9 mouse cellular contexts compared by ENCODE assay signal in genomic region chr10:76201978-76202377, GRCm38 (mm10). TPM values are rescaled to one million over a fixed set of nuclear protein-coding genes. Genes with fewer than 3 reads are reported as not detected.
DNase-seq lines count a peak whose midpoint lies in the region; ATAC-seq and TF ChIP-seq lines count a peak whose summit lies in the region.
"Had no signal": no experiment of that assay in that cellular context is flagged by ENCODE, and none has a peak within 500 bp of the region (broad histone marks: within the 10 kb centered on the region; RNA-seq: fewer than 3 reads in every experiment).

No protein-coding gene starts in this region.

- peak; percentile 53 for DNase-seq in heart, adult 11 months
- DNase-seq in MEL (ENCODE audit: low read depth, low spot score) = peak; percentile 82
- DNase-seq in cerebellum, adult 18-20 months = peak; percentile 68 to 81
- DNase-seq in gastrocnemius, postnatal 4 days (ENCODE audit: low spot score in 2 of 2) = peak; percentile 61 to 75
- DNase-seq in layer of hippocampus, postnatal 25 days (ENCODE audit: extremely low spot score in 1 of 2, low spot score in 1 of 2) = peak; percentile 69 to 95
- DNase-seq in mesoderm, embryonic 11.5 days (ENCODE audit: low read depth, low spot score) = peak; percentile 79
- DNase-seq in telencephalon, adult 2 months (ENCODE audit: low read depth, low spot score) = peak; percentile 60

- 13% methylated on average over 7 of the region's 7 CpGs for WGBS in heart, embryonic 11.5 days (ENCODE audit: insufficient replicate concordance)

- H3K36me3 ChIP-seq in heart, embryonic 11.5 days (ENCODE audit: control insufficient read depth, insufficient read depth, low read length) = no peaks in the 10 kb centered on the region
- H3K36me3 ChIP-seq in MEL (ENCODE audit: control insufficient read depth in 1 of 2, insufficient read depth in 2 of 2, low read length in 2 of 2) = no peaks in the 10 kb centered on the region

- H3K9ac ChIP-seq in heart, embryonic 11.5 days (ENCODE audit: low read depth, low read length) = no peak overlapping the region
- H3K9ac ChIP-seq in MEL (ENCODE audit: control insufficient read depth, low read depth, low read length, poor library complexity, severe bottlenecking) = no peak overlapping the region

- no peak overlapping the region for H3K4me2 ChIP-seq in heart, embryonic 11.5 days

- peaks cover 5% of the 10 kb centered on the region; the same call in 1 of the 2 replicates for H3K27me3 ChIP-seq in heart, embryonic 11.5 days (ENCODE audit: control insufficient read depth, insufficient read depth, low read length)
- H3K27me3 ChIP-seq in MEL (ENCODE audit: control insufficient read depth in 1 of 2, insufficient read depth in 2 of 2, low read length in 2 of 2) = peaks cover 0 to 2% of the 10 kb centered on the region in 2 experiments; a peak in 1 of 4 replicates

- no peaks in the 10 kb centered on the region for H3K79me2 ChIP-seq in MEL (ENCODE audit: control insufficient read depth, insufficient read depth, low read length, poor library complexity)

- H3K27ac ChIP-seq in heart, embryonic 11.5 days (ENCODE audit: low read depth, low read length) = no peak overlapping the region
- no peak overlapping the region for H3K27ac ChIP-seq in MEL (ENCODE audit: control insufficient read depth, low read depth, low read length)

- TF ChIP-seq CTCF in MEL (IDR thresholded peaks at IDR 0.05 in 2 of 3, conservative IDR thresholded peaks at IDR 0.05 in 1 of 3; ENCODE audit: control insufficient read depth in 1 of 3, insufficient read depth in 1 of 3, low read depth in 2 of 3, low read length in 3 of 3, poor library complexity in 1 of 3, severe bottlenecking in 1 of 3) = peak; percentile 71 to 82 (median 73)

- ATAC-seq in heart, embryonic 11.5 days (replicated peaks; ENCODE audit: insufficient number of reproducible peaks, low FRiP score, low TSS enrichment) = no peak

- no peaks in the 10 kb centered on the region for H3K9me3 ChIP-seq in heart, embryonic 11.5 days (replicated peaks; ENCODE audit: control insufficient read depth, low read length)
- H3K9me3 ChIP-seq in MEL (replicated peaks; ENCODE audit: insufficient read depth, low read length) = no peaks in the 10 kb centered on the region

- TF ChIP-seq EP300 in MEL (IDR thresholded peaks at IDR 0.05; ENCODE audit: low read depth in 1 of 2, low read length in 2 of 2) = no peak

- H3K4me3 ChIP-seq in heart, embryonic 11.5 days (ENCODE audit: low read depth, low read length) = no peak overlapping the region
- H3K4me3 ChIP-seq in MEL (ENCODE audit: control insufficient read depth in 1 of 2, insufficient read depth in 1 of 2, low read depth in 2 of 2, low read length in 2 of 2) = no peak overlapping the region

- TF ChIP-seq RAD21 in MEL (IDR thresholded peaks at IDR 0.05; ENCODE audit: low read depth, low read length) = peak; percentile 63

- TF ChIP-seq POLR2A in MEL (IDR thresholded peaks at IDR 0.05; ENCODE audit: control insufficient read depth in 1 of 2, insufficient read depth in 1 of 2, low read depth in 1 of 2, low read length in 2 of 2, poor library complexity in 1 of 2) = no peak

- no peaks in the 10 kb centered on the region for H3K4me1 ChIP-seq in heart, embryonic 11.5 days (ENCODE audit: control insufficient read depth, insufficient read depth, low read length)
- H3K4me1 ChIP-seq in MEL (ENCODE audit: control insufficient read depth in 1 of 2, insufficient read depth in 2 of 2, low read length in 2 of 2) = no peaks in the 10 kb centered on the region

TF ChIP-seq in MEL, 35 proteins besides CTCF, POLR2A, EP300 and RAD21:
- TF ChIP-seq POLR2AphosphoS5 (IDR thresholded peaks at IDR 0.05; ENCODE audit: borderline replicate concordance, low read depth, low read length) (no peak), ZC3H11A (IDR thresholded peaks at IDR 0.05; ENCODE audit: low read depth, low read length) (peak; percentile 43; the same call in 1 of the 2 replicates), MYC (IDR thresholded peaks at IDR 0.05; ENCODE audit: low read depth, low read length) (0 out of 2 replicates have a peak, but pooled peaks have one; percentile 33), UBTF (IDR thresholded peaks at IDR 0.05; ENCODE audit: borderline replicate concordance, insufficient read depth, low read depth, low read length) (no peak), SMC3 (IDR thresholded peaks at IDR 0.05; ENCODE audit: low read depth, low read length) (peak; percentile 77), TAL1 (IDR thresholded peaks at IDR 0.05; ENCODE audit: low read length) (no peak)

RNA-seq across cellular contexts. Expression of gene Prmt2, which starts 35.7 kb away (rescaled TPM):
- 62.6 and 66.3 TPM in 2 replicates for polyA plus RNA-seq in heart, embryonic 11.5 days (2014; fragmentation: Nextera tagmentation; extraction: Ambion mirVana)
- total RNA-seq in MEL (2012; rRNA removed) = 6.7 and 6.8 TPM in 2 replicates
- 10 to 100 TPM in 1 of 2 experiments, not detected in 1; 12.6 TPM for polyA plus RNA-seq in MEL (2012; ENCODE audit: insufficient read depth in 1 of 2, insufficient read length in 2 of 2, low read depth in 1 of 2, low replicate concordance in 2 of 2, missing spikeins in 1 of 2)
- 10 to 100 TPM; 21.3 to 25.5 TPM for total RNA-seq in gastrocnemius, postnatal 4 days (2021)
- 10 to 100 TPM; 72.9 to 77.5 TPM for total RNA-seq in layer of hippocampus, postnatal 25 days (2021)

RNA-seq across cellular contexts. Expression of gene S100b, which starts 51.7 kb away (rescaled TPM):
- 0.39 and 0.44 TPM in 2 replicates for polyA plus RNA-seq in heart, embryonic 11.5 days (2014; fragmentation: Nextera tagmentation; extraction: Ambion mirVana)
- total RNA-seq in MEL (2012; rRNA removed) = not detected in 2 replicates
- not detected for polyA plus RNA-seq in MEL (2012; ENCODE audit: insufficient read depth in 1 of 2, insufficient read length in 2 of 2, low read depth in 1 of 2, low replicate concordance in 2 of 2, missing spikeins in 1 of 2)
- 10 to 100 TPM; 13.7 to 15.3 TPM for total RNA-seq in gastrocnemius, postnatal 4 days (2021)
- 100 to 1,000 TPM; 117 to 140 TPM for total RNA-seq in layer of hippocampus, postnatal 25 days (2021)

RNA-seq across cellular contexts. Expression of gene Slc5a4a, which starts 54.7 kb away (rescaled TPM):
- not detected in 2 replicates for polyA plus RNA-seq in heart, embryonic 11.5 days (2014; fragmentation: Nextera tagmentation; extraction: Ambion mirVana)
- not detected in 2 replicates for total RNA-seq in MEL (2012; rRNA removed)
- not detected for polyA plus RNA-seq in MEL (2012; ENCODE audit: insufficient read depth in 1 of 2, insufficient read length in 2 of 2, low read depth in 1 of 2, low replicate concordance in 2 of 2, missing spikeins in 1 of 2)
- total RNA-seq in gastrocnemius, postnatal 4 days (2021) = not detected
- not detected for total RNA-seq in layer of hippocampus, postnatal 25 days (2021)
- polyA plus RNA-seq: lung, embryonic 16.5 days had no signal

Comparison
In these comparisons a context has a peak if more than half of its experiments do, and no peak if none do; other contexts are left out.
1. RNA of gene S100b, which starts 51.7 kb away (total RNA-seq): 117 to 140 TPM in layer of hippocampus, postnatal 25 days and 13.7 to 15.3 TPM in gastrocnemius, postnatal 4 days; not detected in MEL; every median in the first group is over 10 times any median in the second.
2. Peak in every context shown above with its lines, with median percentiles within 50 percentile points of each other: DNase-seq.